Mouse (Mus musculus): ENCODE results near the gene Fhl2. TPM values are rescaled to one million over a fixed set of nuclear protein-coding genes. Genes with fewer than 3 reads are reported as not detected.

Gene Fhl2
- polyA plus RNA-seq, 1 experiment from 2014 or later: 24.7 TPM

GRCm38 (mm10) chr1:43163467-43164418, 33.0 kb downstream of the Fhl2 start:
- H3K27ac ChIP-seq: peak overlapping the region; percentile 62

GRCm38 (mm10) chr1:43163084-43163466, 33.7 kb downstream of the Fhl2 start:
- peak overlapping the region; percentile 60 for H3K4me3 ChIP-seq
- 1% methylated on average over 6 of the region's 6 CpGs for WGBS
- H3K27ac ChIP-seq: peak overlapping the region; percentile 62; the same call in 1 of the 2 replicates
- H3K4me2 ChIP-seq: peak overlapping the region; percentile 65
- H3K9me3 ChIP-seq: no peaks in the 10 kb centered on the region
- ATAC-seq (replicated peaks): no peak; the same call in 1 of the 2 replicates
- peak overlapping the region; percentile 71 for H3K9ac ChIP-seq
- H3K4me1 ChIP-seq: peaks cover 11% of the 10 kb centered on the region
- H3K27me3 ChIP-seq (replicated peaks): no peaks in the 10 kb centered on the region
- no peaks in the 10 kb centered on the region for H3K36me3 ChIP-seq (replicated peaks)

More at GRCm38 (mm10) chr1:43163467-43164418, 33.0 kb downstream of the Fhl2 start:
- WGBS: 5% methylated on average over 55 of the region's 61 CpGs
- Histone ChIP-seq H3K4me3 (peak overlapping the region; percentile 60), H3K9me3 (no peaks in the 10 kb centered on the region), H3K4me2 (peak overlapping the region; percentile 65), H3K36me3 (replicated peaks) (no peaks in the 10 kb centered on the region), H3K9ac (peak overlapping the region; percentile 71), H3K4me1 (peaks cover 11% of the 10 kb centered on the region), H3K27me3 (replicated peaks) (no peaks in the 10 kb centered on the region)
- peak; percentile 94 for ATAC-seq (replicated peaks)

- Histone ChIP-seq H3K27me3 (replicated peaks) (no peaks in the 10 kb centered on the region), H3K9me3 (no peaks in the 10 kb centered on the region), H3K4me2 (peak overlapping the region; percentile 65), H3K9ac (no peak overlapping the region), H3K4me1 (peaks cover 11% of the 10 kb centered on the region), H3K27ac (no peak overlapping the region), H3K36me3 (replicated peaks) (no peaks in the 10 kb centered on the region), H3K4me3 (no peak overlapping the region)
- 96% methylated on average over 3 of the region's 3 CpGs for WGBS
- ATAC-seq (replicated peaks): no peak
Observed at GRCm38 (mm10) chr1:43162394-43162793, 34.4 kb downstream of the Fhl2 start.

- no peak overlapping the region for H3K4me3 ChIP-seq
- peaks cover 11% of the 10 kb centered on the region for H3K4me1 ChIP-seq
- ATAC-seq (replicated peaks): no peak
- no peaks in the 10 kb centered on the region for H3K27me3 ChIP-seq (replicated peaks)
- no peak overlapping the region for H3K4me2 ChIP-seq
- 80% methylated on average over 4 of the region's 4 CpGs for WGBS
- no peaks in the 10 kb centered on the region for H3K36me3 ChIP-seq (replicated peaks)
- H3K27ac ChIP-seq: no peak overlapping the region
- H3K9me3 ChIP-seq: no peaks in the 10 kb centered on the region
- H3K9ac ChIP-seq: no peak overlapping the region
Observed at GRCm38 (mm10) chr1:43159429-43159828, 37.4 kb downstream of the Fhl2 start.

GRCm38 (mm10) chr1:43157907-43158306, 38.9 kb downstream of the Fhl2 start:
- no peak overlapping the region for H3K9ac ChIP-seq
- H3K4me3 ChIP-seq: no peak overlapping the region
- ATAC-seq (replicated peaks): no peak
- H3K27me3 ChIP-seq (replicated peaks): no peaks in the 10 kb centered on the region
- H3K27ac ChIP-seq: no peak overlapping the region
- no peak overlapping the region for H3K4me2 ChIP-seq
- H3K36me3 ChIP-seq (replicated peaks): no peaks in the 10 kb centered on the region
- 89% methylated on average over 2 of the region's 2 CpGs for WGBS
- H3K4me1 ChIP-seq: peaks cover 6% of the 10 kb centered on the region
- H3K9me3 ChIP-seq: no peaks in the 10 kb centered on the region

GRCm38 (mm10) chr1:43154491-43154890, 42.3 kb downstream of the Fhl2 start:
- Histone ChIP-seq H3K27me3 (replicated peaks) (no peaks in the 10 kb centered on the region), H3K36me3 (replicated peaks) (0 out of 2 replicates have a peak, but pooled peaks cover 3% of the 10 kb centered on the region), H3K4me2 (no peak overlapping the region), H3K27ac (no peak overlapping the region), H3K4me3 (no peak overlapping the region), H3K9me3 (no peaks in the 10 kb centered on the region), H3K4me1 (no peaks in the 10 kb centered on the region), H3K9ac (no peak overlapping the region)
- 69% methylated on average over 2 of the region's 2 CpGs for WGBS
- ATAC-seq (replicated peaks): no peak

GRCm38 (mm10) chr1:43153538-43153937, 43.2 kb downstream of the Fhl2 start:
- 0 out of 2 replicates have a peak, but pooled peaks cover 3% of the 10 kb centered on the region for H3K36me3 ChIP-seq (replicated peaks)
- H3K4me2 ChIP-seq: no peak overlapping the region
- 74% methylated on average over 5 of the region's 5 CpGs for WGBS
- H3K4me3 ChIP-seq: no peak overlapping the region
- ATAC-seq (replicated peaks): no peak
- no peak overlapping the region for H3K27ac ChIP-seq
- H3K9me3 ChIP-seq: no peaks in the 10 kb centered on the region
- H3K9ac ChIP-seq: no peak overlapping the region
- H3K27me3 ChIP-seq (replicated peaks): no peaks in the 10 kb centered on the region
- H3K4me1 ChIP-seq: no peaks in the 10 kb centered on the region

GRCm38 (mm10) chr1:43152626-43153025, 44.2 kb downstream of the Fhl2 start:
- Histone ChIP-seq H3K4me1 (no peaks in the 10 kb centered on the region), H3K4me3 (no peak overlapping the region), H3K9me3 (no peaks in the 10 kb centered on the region), H3K27ac (no peak overlapping the region), H3K27me3 (replicated peaks) (no peaks in the 10 kb centered on the region), H3K36me3 (replicated peaks) (0 out of 2 replicates have a peak, but pooled peaks cover 3% of the 10 kb centered on the region), H3K4me2 (no peak overlapping the region), H3K9ac (no peak overlapping the region)
- no peak for ATAC-seq (replicated peaks)
- WGBS: 92% methylated on average over 4 of the region's 4 CpGs

- H3K4me1 ChIP-seq: no peaks in the 10 kb centered on the region
- no peaks in the 10 kb centered on the region for H3K9me3 ChIP-seq
- no peaks in the 10 kb centered on the region for H3K27me3 ChIP-seq (replicated peaks)
- no peak for ATAC-seq (replicated peaks)
- 80% methylated on average over 3 of the region's 3 CpGs for WGBS
- 0 out of 2 replicates have a peak, but pooled peaks cover 3% of the 10 kb centered on the region for H3K36me3 ChIP-seq (replicated peaks)
- H3K27ac ChIP-seq: no peak overlapping the region
- H3K4me2 ChIP-seq: no peak overlapping the region
- H3K4me3 ChIP-seq: no peak overlapping the region
- H3K9ac ChIP-seq: no peak overlapping the region
Observed at GRCm38 (mm10) chr1:43150225-43150624, 46.6 kb downstream of the Fhl2 start.

- Histone ChIP-seq H3K4me2 (no peak overlapping the region), H3K9ac (no peak overlapping the region), H3K9me3 (no peaks in the 10 kb centered on the region), H3K27ac (no peak overlapping the region), H3K36me3 (replicated peaks) (0 out of 2 replicates have a peak, but pooled peaks cover 3% of the 10 kb centered on the region), H3K4me3 (no peak overlapping the region), H3K27me3 (replicated peaks) (no peaks in the 10 kb centered on the region), H3K4me1 (no peaks in the 10 kb centered on the region)
- 63% methylated on average over 2 of the region's 2 CpGs for WGBS
- no peak for ATAC-seq (replicated peaks)
Observed at GRCm38 (mm10) chr1:43147474-43147873, 49.3 kb downstream of the Fhl2 start.

- no peaks in the 10 kb centered on the region for H3K4me1 ChIP-seq
- H3K4me2 ChIP-seq: no peak overlapping the region
- ATAC-seq (replicated peaks): no peak
- no peak overlapping the region for H3K27ac ChIP-seq
- no peaks in the 10 kb centered on the region for H3K9me3 ChIP-seq
- no peak overlapping the region for H3K4me3 ChIP-seq
- WGBS: 86% methylated on average over 6 of the region's 6 CpGs
- no peaks in the 10 kb centered on the region for H3K36me3 ChIP-seq (replicated peaks)
- no peaks in the 10 kb centered on the region for H3K27me3 ChIP-seq (replicated peaks)
- no peak overlapping the region for H3K9ac ChIP-seq
Observed at GRCm38 (mm10) chr1:43145388-43145787, 51.4 kb downstream of the Fhl2 start.

- H3K36me3 ChIP-seq (replicated peaks): no peaks in the 10 kb centered on the region
- no peaks in the 10 kb centered on the region for H3K9me3 ChIP-seq
- 92% methylated on average over 8 of the region's 8 CpGs for WGBS
- ATAC-seq (replicated peaks): no peak
- H3K27ac ChIP-seq: no peak overlapping the region
- H3K9ac ChIP-seq: no peak overlapping the region
- no peak overlapping the region for H3K4me2 ChIP-seq
- no peaks in the 10 kb centered on the region for H3K27me3 ChIP-seq (replicated peaks)
- H3K4me1 ChIP-seq: no peaks in the 10 kb centered on the region
- H3K4me3 ChIP-seq: no peak overlapping the region
Observed at GRCm38 (mm10) chr1:43144338-43144906, 52.4 kb downstream of the Fhl2 start.
